Comparison of ENCODE assay signal across 34 mouse cellular contexts in the genomic region with DNA sequence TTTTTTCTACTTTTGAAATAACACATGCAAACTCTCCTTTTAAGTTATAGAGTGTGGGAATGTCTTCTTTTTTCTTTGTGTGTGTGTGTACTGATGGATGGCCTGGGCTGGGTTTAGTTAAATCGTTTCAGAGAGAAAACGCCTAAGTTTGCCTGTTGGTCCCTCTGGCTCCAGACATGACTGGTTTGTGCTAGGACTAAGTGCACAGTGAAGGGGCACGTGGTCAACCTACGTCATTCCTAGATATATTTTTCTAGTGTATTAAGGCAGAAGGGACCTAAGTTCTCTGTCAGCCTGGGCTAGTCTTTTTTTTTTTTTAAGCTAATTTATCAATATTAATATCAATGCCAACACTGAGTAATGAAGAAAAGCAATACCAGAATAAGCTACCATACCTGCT.
"Had no signal": no experiment of that assay in that cellular context is flagged by ENCODE, and none has a peak within 500 bp of the region (broad histone marks: within the 10 kb centered on the region; RNA-seq: fewer than 3 reads in every experiment).

No protein-coding gene starts in this region.

- H3K4me2 ChIP-seq: heart, embryonic 12.5 days; heart, embryonic 13.5 days; heart, embryonic 15.5 days; hindbrain, embryonic 12.5 days; hindbrain, embryonic 13.5 days; hindbrain, embryonic 14.5 days; hindbrain, embryonic 15.5 days; intestine, embryonic 15.5 days; kidney, embryonic 15.5 days had no signal

- H3K27me3 ChIP-seq: heart, embryonic 12.5 days; heart, embryonic 13.5 days; heart, embryonic 15.5 days; kidney, embryonic 15.5 days had no signal

- H3K9ac ChIP-seq: heart, embryonic 12.5 days; heart, embryonic 13.5 days; heart, embryonic 15.5 days; hindbrain, embryonic 12.5 days; hindbrain, embryonic 13.5 days; hindbrain, embryonic 14.5 days; hindbrain, embryonic 15.5 days; intestine, embryonic 15.5 days; kidney, embryonic 15.5 days had no signal

- H3K9me3 ChIP-seq: heart, embryonic 12.5 days; heart, embryonic 13.5 days; heart, embryonic 15.5 days; hindbrain, embryonic 10.5 days; hindbrain, embryonic 12.5 days; hindbrain, embryonic 13.5 days; hindbrain, embryonic 15.5 days; intestine, embryonic 15.5 days; kidney, embryonic 15.5 days had no signal

- ATAC-seq: hindbrain, embryonic 16.5 days; hindbrain, postnatal 0 days; inflammation-experienced regulatory T-cells, adult 6 months; intestine, embryonic 15.5 days; intestine, embryonic 16.5 days; intestine, postnatal 0 days had no signal

- H3K4me3 ChIP-seq: heart, embryonic 12.5 days; heart, embryonic 13.5 days; heart, embryonic 15.5 days; hindbrain, embryonic 10.5 days; hindbrain, embryonic 12.5 days; hindbrain, embryonic 13.5 days; hindbrain, embryonic 15.5 days; intestine, embryonic 15.5 days; kidney, embryonic 15.5 days; layer of hippocampus, adult 2 months; left cerebral cortex, adult 2 months had no signal

- DNase-seq: heart, postnatal 10 days; heart, postnatal 14 days; heart, postnatal 36 days; heart, postnatal 4 days; kidney, adult 11 months; kidney, adult 18-20 months; kidney, adult 2 months; kidney, adult 8-10 months; kidney, adult 9 months; kidney, postnatal 10 days; kidney, postnatal 14 days; kidney, postnatal 25 days; kidney, postnatal 36 days; kidney, postnatal 4 days; layer of hippocampus, adult 9-11 months; layer of hippocampus, postnatal 36 days had no signal

- H3K27ac ChIP-seq: heart, embryonic 13.5 days; heart, embryonic 15.5 days; hindbrain, embryonic 10.5 days; hindbrain, embryonic 12.5 days; hindbrain, embryonic 13.5 days; hindbrain, embryonic 14.5 days; hindbrain, embryonic 15.5 days; hindbrain, postnatal 0 days; intestine, embryonic 15.5 days; kidney, embryonic 15.5 days; kidney, postnatal 0 days; layer of hippocampus, adult 2 months; left cerebral cortex, adult 2 months had no signal

- H3K36me3 ChIP-seq: heart, embryonic 12.5 days; heart, embryonic 13.5 days; heart, embryonic 15.5 days; hindbrain, embryonic 10.5 days; hindbrain, embryonic 12.5 days; hindbrain, embryonic 13.5 days; hindbrain, embryonic 15.5 days; intestine, embryonic 15.5 days; kidney, embryonic 15.5 days had no signal
